Mouse (Mus musculus) CD4-positive, CD25-positive, alpha-beta regulatory T cell, adult 4 months (primary cell): ENCODE data around the gene Sowaha. TPM values are rescaled to one million over a fixed set of nuclear protein-coding genes. Genes with fewer than 3 reads are reported as not detected.
"Not testable (repeated sequence)": the region's sequence is repeated elsewhere in the genome, so short reads cannot be mapped to it uniquely, and the experiment has no call there.

ENCODE experiments used
- ATAC-seq: one replicate; pipeline ENCODE4 v1.8.0; 2017
- polyA plus RNA-seq, 2 experiments: library from polyadenylated mRNA; unstranded; fragments of 100-300 nt; shearing (Covaris generic); gene quantifications; one replicate each; pipeline ENCODE4 v1.2.1; 2017

The Sowaha gene
- polyA plus RNA-seq, 2 experiments from 2014 or later: not detected

GRCm38 (mm10) chr11:53436338-53436737 is 43.7 kb downstream of the Sowaha start:
- no peak for ATAC-seq

GRCm38 (mm10) chr11:53435504-53435903 is 44.6 kb downstream of the Sowaha start:
- ATAC-seq: no peak

- ATAC-seq: no peak
These were observed 47.0 kb downstream of the Sowaha start for GRCm38 (mm10) chr11:53433057-53433456.

- no peak for ATAC-seq
These were observed 48.6 kb downstream of the Sowaha start for GRCm38 (mm10) chr11:53431347-53432056.

GRCm38 (mm10) chr11:53430670-53431346 is 49.3 kb downstream of the Sowaha start, which contains the start of the genes Uqcrq and Gdf9:
Gene Uqcrq (minus strand): TSS chr11:53430831.
Gene Gdf9 (plus strand): TSS chr11:53431023.
- ATAC-seq: peak; percentile 90

- peak; percentile 38 for ATAC-seq
These were observed 49.8 kb downstream of the Sowaha start for GRCm38 (mm10) chr11:53430300-53430669.

- no peak for ATAC-seq
These were observed 50.9 kb downstream of the Sowaha start for GRCm38 (mm10) chr11:53429182-53429581.

GRCm38 (mm10) chr11:53428716-53429057 is 51.4 kb downstream of the Sowaha start:
- no peak for ATAC-seq

GRCm38 (mm10) chr11:53427993-53428715 is 51.9 kb downstream of the Sowaha start:
- ATAC-seq: no peak

GRCm38 (mm10) chr11:53426914-53427313 is 53.2 kb downstream of the Sowaha start:
- ATAC-seq: not testable (repeated sequence)

Other genes with a start within 250 kb of the Sowaha start
- gene Hspa4, start 179.8 kb downstream of the Sowaha start, polyA plus RNA-seq: 10 to 100 TPM; 21.1 to 37.6 TPM
- gene Zcchc10, start 155.6 kb downstream of the Sowaha start, polyA plus RNA-seq: 10 to 100 TPM; 24.3 to 28.4 TPM
- gene Aff4, start 129.4 kb downstream of the Sowaha start, polyA plus RNA-seq: 10 to 100 TPM; 17.4 to 18.3 TPM
- gene Leap2, start 57.1 kb downstream of the Sowaha start, polyA plus RNA-seq: 1 to 10 TPM in 1 of 2 experiments, not detected in 1; 1.1 TPM
- 100 to 1,000 TPM; 329 to 366 TPM for gene Uqcrq, start 49.4 kb downstream of the Sowaha start, polyA plus RNA-seq
- not detected for gene Gdf9, start 49.3 kb downstream of the Sowaha start, polyA plus RNA-seq
- gene Gm10447, start 23.2 kb downstream of the Sowaha start, polyA plus RNA-seq: not detected
- gene Shroom1, start 23.1 kb downstream of the Sowaha start, polyA plus RNA-seq: not detected
- gene Gm9837, start 9.8 kb downstream of the Sowaha start, polyA plus RNA-seq: not detected
- not detected for gene Gm9945, start 108 bp downstream of the Sowaha start, polyA plus RNA-seq
- gene Sept8, start 39.0 kb upstream of the Sowaha start, polyA plus RNA-seq: 1 to 10 TPM in 1 of 2 experiments, under 1 TPM in 1; 0.95 to 1.0 TPM
- 1 to 10 TPM; 8.1 to 8.7 TPM for gene Kif3a, start 87.1 kb upstream of the Sowaha start, polyA plus RNA-seq
- 1 to 10 TPM; 3.1 to 4.0 TPM for gene Il4, start 138.4 kb upstream of the Sowaha start, polyA plus RNA-seq
- not detected for gene Il13, start 154.4 kb upstream of the Sowaha start, polyA plus RNA-seq
- 10 to 100 TPM; 47.8 to 50.7 TPM for gene Rad50, start 227.0 kb upstream of the Sowaha start, polyA plus RNA-seq
- gene Il5, start 240.5 kb upstream of the Sowaha start, polyA plus RNA-seq: not detected